Mouse (Mus musculus) MEL (cell line): Measurements from ENCODE around the gene Ascc3. TPM values are rescaled to one million over a fixed set of nuclear protein-coding genes. Genes with fewer than 3 reads are reported as not detected.

ENCODE experiments used
- DNase-seq: peaks from one replicate; pipeline ENCODE4 v3.0.0; 2011; ENCODE audit warnings: low read depth, low spot score
- H3K27ac ChIP-seq: 2 replicates; pipeline ENCODE4 v1.5.1; 2012; ENCODE audit warnings: low read depth, mild to moderate bottlenecking, control low read depth, low read length, moderate library complexity; ENCODE audit not compliant: control insufficient read depth
- H3K27me3 ChIP-seq, 2 experiments: fragments of 150-350 bp in 1 of 2; sonication (generic) in 1 of 2; 2 replicates each; pipeline ENCODE4 v1.6.1; 2012; ENCODE audit warnings: low read length in 2 of 2, mild to moderate bottlenecking in 2 of 2, improper control_type of control experiment in 1 of 2, moderate library complexity in 1 of 2; ENCODE audit not compliant: insufficient read depth in 2 of 2, control insufficient read depth in 1 of 2
- H3K36me3 ChIP-seq, 2 experiments: 2 replicates each; pipeline ENCODE4 v1.6.1; 2012 to 2014; ENCODE audit warnings: low read length in 2 of 2, improper control_type of control experiment in 1 of 2, inconsistent platforms in 1 of 2, mild to moderate bottlenecking in 1 of 2; ENCODE audit not compliant: insufficient read depth in 2 of 2, control insufficient read depth in 1 of 2
- H3K4me1 ChIP-seq, 2 experiments: fragments of 150-350 bp in 1 of 2; sonication (generic) in 1 of 2; 2 replicates each; pipeline ENCODE4 v1.6.1; 2012; ENCODE audit warnings: low read length in 2 of 2, improper control_type of control experiment in 1 of 2, mild to moderate bottlenecking in 1 of 2; ENCODE audit not compliant: insufficient read depth in 2 of 2, control insufficient read depth in 1 of 2
- H3K4me3 ChIP-seq, 2 experiments: fragments of 150-350 bp in 1 of 2; sonication (generic) in 1 of 2; 2 replicates each; pipeline ENCODE4 v1.5.1; 2012; ENCODE audit warnings: low read depth in 2 of 2, low read length in 2 of 2, mild to moderate bottlenecking in 2 of 2, moderate library complexity in 2 of 2, control low read depth in 1 of 2, improper control_type of control experiment in 1 of 2; ENCODE audit not compliant: control insufficient read depth in 1 of 2, insufficient read depth in 1 of 2
- H3K79me2 ChIP-seq: 2 replicates; pipeline ENCODE4 v1.6.1; 2012; ENCODE audit warnings: mild to moderate bottlenecking, low read length, moderate library complexity; ENCODE audit not compliant: control insufficient read depth, poor library complexity, insufficient read depth
- H3K9ac ChIP-seq: 2 replicates; pipeline ENCODE4 v1.6.1; 2012; ENCODE audit warnings: low read depth, mild to moderate bottlenecking, control low read depth, low read length, moderate library complexity; ENCODE audit not compliant: control insufficient read depth, poor library complexity, severe bottlenecking
- H3K9me3 ChIP-seq: fragments of 150-350 bp; sonication (generic); replicated peaks from 2 replicates; pipeline ENCODE4 v1.6.1; 2012; ENCODE audit warnings: mild to moderate bottlenecking, low read length, improper control_type of control experiment, moderate library complexity; ENCODE audit not compliant: insufficient read depth
- CTCF ChIP-seq, 3 experiments: IDR thresholded peaks in 2 of 3; conservative IDR thresholded peaks in 1 of 3; 2 replicates each; pipeline ENCODE4 v1.5.1; 2011 to 2012; ENCODE audit warnings: low read length in 3 of 3, low read depth in 2 of 3, mild to moderate bottlenecking in 2 of 3, improper control_type of control experiment in 1 of 3, inconsistent platforms in 1 of 3, mixed read lengths in 1 of 3, moderate library complexity in 1 of 3; ENCODE audit not compliant: control insufficient read depth in 1 of 3, insufficient read depth in 1 of 3, poor library complexity in 1 of 3, severe bottlenecking in 1 of 3
- ELF1 ChIP-seq: IDR thresholded peaks from 2 replicates; pipeline ENCODE4 v1.6.1; 2014; ENCODE audit warnings: low read depth, mild to moderate bottlenecking, inconsistent platforms, low read length, improper control_type of control experiment, moderate library complexity
- EP300 ChIP-seq, 2 experiments: IDR thresholded peaks; 2 replicates each; pipeline ENCODE4 v1.6.1; 2011; ENCODE audit warnings: improper control_type of control experiment in 2 of 2, low read length in 2 of 2, low read depth in 1 of 2, mild to moderate bottlenecking in 1 of 2
- ETS1 ChIP-seq: IDR thresholded peaks from 2 replicates; pipeline ENCODE4 v1.6.1; 2012; ENCODE audit warnings: low read depth, mild to moderate bottlenecking, inconsistent platforms, low read length, improper control_type of control experiment, moderate library complexity
- GATA1 ChIP-seq: IDR thresholded peaks from 2 replicates; pipeline ENCODE4 v1.6.1; 2011; ENCODE audit warnings: low read depth, low read length, improper control_type of control experiment
- HCFC1 ChIP-seq: IDR thresholded peaks from 2 replicates; pipeline ENCODE4 v1.6.1; 2012; ENCODE audit warnings: low read depth, mild to moderate bottlenecking, inconsistent platforms, low read length, improper control_type of control experiment, moderate library complexity
- KAT2A ChIP-seq: conservative IDR thresholded peaks from 2 replicates; pipeline ENCODE4 v1.6.1; 2012; ENCODE audit warnings: low read depth, low read length, improper control_type of control experiment, inconsistent platforms
- MAFK ChIP-seq: IDR thresholded peaks from 2 replicates; pipeline ENCODE4 v1.6.1; 2011; ENCODE audit warnings: low read depth, mild to moderate bottlenecking, low read length, improper control_type of control experiment, borderline replicate concordance
- MAX ChIP-seq: IDR thresholded peaks from 2 replicates; pipeline ENCODE4 v1.6.1; 2011; ENCODE audit warnings: low read length, improper control_type of control experiment
- MEF2A ChIP-seq: IDR thresholded peaks from 2 replicates; pipeline ENCODE4 v1.6.1; 2014; ENCODE audit warnings: low read depth, mild to moderate bottlenecking, inconsistent platforms, low read length, improper control_type of control experiment; ENCODE audit not compliant: poor library complexity, insufficient replicate concordance, severe bottlenecking; ENCODE audit errors: extremely low read depth
- MXI1 ChIP-seq: IDR thresholded peaks from 2 replicates; pipeline ENCODE4 v1.6.1; 2011; ENCODE audit warnings: mild to moderate bottlenecking, low read depth, low read length, improper control_type of control experiment
- MYB ChIP-seq: IDR thresholded peaks from 2 replicates; pipeline ENCODE4 v1.6.1; 2011; ENCODE audit warnings: mild to moderate bottlenecking, low read depth, low read length, improper control_type of control experiment
- MYC ChIP-seq: IDR thresholded peaks from 2 replicates; pipeline ENCODE4 v1.6.1; 2011; ENCODE audit warnings: low read depth, mild to moderate bottlenecking, low read length, improper control_type of control experiment, moderate library complexity
- NELFE ChIP-seq: IDR thresholded peaks from 2 replicates; pipeline ENCODE4 v1.6.1; 2011; ENCODE audit warnings: low read depth, low read length, improper control_type of control experiment
- POLR2A ChIP-seq, 2 experiments: IDR thresholded peaks; 2 replicates each; pipeline ENCODE4 v1.6.1; 2011 to 2012; ENCODE audit warnings: low read length in 2 of 2, mild to moderate bottlenecking in 2 of 2, control low read depth in 1 of 2, improper control_type of control experiment in 1 of 2, low read depth in 1 of 2, moderate library complexity in 1 of 2; ENCODE audit not compliant: control insufficient read depth in 1 of 2, insufficient read depth in 1 of 2, poor library complexity in 1 of 2
- POLR2AphosphoS5 ChIP-seq: IDR thresholded peaks from 2 replicates; pipeline ENCODE4 v1.6.1; 2012; ENCODE audit warnings: low read depth, borderline replicate concordance, mild to moderate bottlenecking, inconsistent platforms, low read length, moderate library complexity, mixed read lengths
- RAD21 ChIP-seq: IDR thresholded peaks from 2 replicates; pipeline ENCODE4 v1.6.1; 2011; ENCODE audit warnings: mild to moderate bottlenecking, low read depth, low read length, improper control_type of control experiment
- SIN3A ChIP-seq: IDR thresholded peaks from 2 replicates; pipeline ENCODE4 v1.6.1; 2012; ENCODE audit warnings: low read length, improper control_type of control experiment, inconsistent platforms
- SMC3 ChIP-seq: IDR thresholded peaks from 2 replicates; pipeline ENCODE4 v1.6.1; 2011; ENCODE audit warnings: low read depth, low read length, improper control_type of control experiment
- TAL1 ChIP-seq: IDR thresholded peaks from 2 replicates; pipeline ENCODE4 v1.6.1; 2012; ENCODE audit warnings: mild to moderate bottlenecking, inconsistent platforms, low read length, moderate library complexity, mixed read lengths
- TBP ChIP-seq: IDR thresholded peaks from 2 replicates; pipeline ENCODE4 v1.8.0; 2011; ENCODE audit warnings: low read depth, low read length, improper control_type of control experiment
- USF1 ChIP-seq: IDR thresholded peaks from 2 replicates; pipeline ENCODE4 v1.6.1; 2014; ENCODE audit warnings: low read depth, mild to moderate bottlenecking, inconsistent platforms, low read length, improper control_type of control experiment, moderate library complexity
- USF2 ChIP-seq, 2 experiments: IDR thresholded peaks; 2 replicates each; pipeline ENCODE4 v1.6.1; 2011 to 2012; ENCODE audit warnings: improper control_type of control experiment in 2 of 2, low read length in 2 of 2, borderline replicate concordance in 1 of 2, inconsistent platforms in 1 of 2, low read depth in 1 of 2, mild to moderate bottlenecking in 1 of 2; ENCODE audit not compliant: insufficient read depth in 1 of 2
- ZKSCAN1 ChIP-seq: IDR thresholded peaks from 2 replicates; pipeline ENCODE4 v1.6.1; 2012; ENCODE audit warnings: low read depth, mild to moderate bottlenecking, inconsistent platforms, low read length, improper control_type of control experiment, moderate library complexity
- ZMIZ1 ChIP-seq: IDR thresholded peaks from 2 replicates; pipeline ENCODE4 v1.6.1; 2012; ENCODE audit warnings: low read depth, mild to moderate bottlenecking, inconsistent platforms, low read length, improper control_type of control experiment, moderate library complexity
- ZNF384 ChIP-seq: IDR thresholded peaks from 2 replicates; pipeline ENCODE4 v1.6.1; 2012; ENCODE audit warnings: low read depth, mild to moderate bottlenecking, inconsistent platforms, low read length, improper control_type of control experiment
- polyA plus RNA-seq, 2 experiments: library from polyadenylated mRNA; stranded (reverse) in 1 of 2; unstranded in 1 of 2; fragments of >175 nt in 1 of 2; fragments of >200 nt in 1 of 2; gene quantifications; 2 replicates each; pipeline versions ENCODE4 v1.2.1 to v1.2.4; 2012; ENCODE audit warnings: low replicate concordance in 2 of 2, low read depth in 1 of 2; ENCODE audit not compliant: insufficient read length in 2 of 2, insufficient read depth in 1 of 2, missing spikeins in 1 of 2
- total RNA-seq: library from RNA; depleted of rRNA; stranded (reverse); fragments of 300-350 nt; gene quantifications from 2 replicates; pipeline ENCODE4 v1.2.3, GENCODE M21; 2012

Gene Ascc3
- total and polyA plus RNA-seq, 3 experiments: 22.6 to 131 (median 24.3) TPM

- no peak for TF ChIP-seq MEF2A
- TF ChIP-seq POLR2A (IDR thresholded peaks at IDR 0.05; ENCODE audit: control insufficient read depth in 1 of 2, insufficient read depth in 1 of 2, low read depth in 1 of 2, low read length in 2 of 2, poor library complexity in 1 of 2): no peak
- TF ChIP-seq GATA1: 0 out of 2 replicates have a peak, but pooled peaks have one; percentile 22
- no peak for TF ChIP-seq KAT2A
- TF ChIP-seq MYC: no peak
- TF ChIP-seq ZNF384: peak; percentile 97
- peak; percentile 55 for TF ChIP-seq MYB
- no peak for TF ChIP-seq MXI1
- 0 out of 2 replicates have a peak, but pooled peaks have one; percentile 28 for TF ChIP-seq ETS1
- no peak for TF ChIP-seq ELF1
- no peak for TF ChIP-seq SMC3
- no peak for TF ChIP-seq USF1
- no peak for TF ChIP-seq NELFE
- no peak for TF ChIP-seq USF2 (IDR thresholded peaks at IDR 0.05; ENCODE audit: borderline replicate concordance in 1 of 2, insufficient read depth in 1 of 2, low read depth in 1 of 2, low read length in 2 of 2)
- no peak for TF ChIP-seq MAFK
- peak; percentile 59; a peak in 3 of 4 replicates for TF ChIP-seq EP300 (IDR thresholded peaks at IDR 0.05; ENCODE audit: low read depth in 1 of 2, low read length in 2 of 2)
Observed at GRCm38 (mm10) chr10:50639607-50640006, 47.1 kb downstream of the Ascc3 start.

GRCm38 (mm10) chr10:50650612-50651011, 58.1 kb downstream of the Ascc3 start:
- TF ChIP-seq MAX: no peak
- no peak for TF ChIP-seq MEF2A
- TF ChIP-seq HCFC1: no peak
- no peak for TF ChIP-seq EP300 (IDR thresholded peaks at IDR 0.05; ENCODE audit: low read depth in 1 of 2, low read length in 2 of 2)
- no peak for TF ChIP-seq USF2 (IDR thresholded peaks at IDR 0.05; ENCODE audit: borderline replicate concordance in 1 of 2, insufficient read depth in 1 of 2, low read depth in 1 of 2, low read length in 2 of 2)
- TF ChIP-seq MAFK: no peak
- TF ChIP-seq CTCF (IDR thresholded peaks at IDR 0.05 in 2 of 3, conservative IDR thresholded peaks at IDR 0.05 in 1 of 3; ENCODE audit: control insufficient read depth in 1 of 3, insufficient read depth in 1 of 3, low read depth in 2 of 3, low read length in 3 of 3, poor library complexity in 1 of 3, severe bottlenecking in 1 of 3): no peak
- no peak for TF ChIP-seq KAT2A
- no peak for TF ChIP-seq SIN3A
- TF ChIP-seq POLR2AphosphoS5: no peak
- TF ChIP-seq ZMIZ1: no peak
- TF ChIP-seq TBP: no peak
- TF ChIP-seq MYB: no peak
- no peak for TF ChIP-seq RAD21
- TF ChIP-seq SMC3: no peak
- TF ChIP-seq TAL1: no peak
- no peak for TF ChIP-seq POLR2A (IDR thresholded peaks at IDR 0.05; ENCODE audit: control insufficient read depth in 1 of 2, insufficient read depth in 1 of 2, low read depth in 1 of 2, low read length in 2 of 2, poor library complexity in 1 of 2)
- no peak for TF ChIP-seq ZKSCAN1
- Histone ChIP-seq H3K27ac (no peak overlapping the region), H3K36me3 (peaks cover 0 to 24% of the 10 kb centered on the region in 2 experiments; a peak in 2 of 4 replicates), H3K9ac (no peak overlapping the region), H3K27me3 (no peaks in the 10 kb centered on the region), H3K9me3 (no peaks in the 10 kb centered on the region), H3K4me1 (no peaks in the 10 kb centered on the region), H3K4me3 (no peak overlapping the region), H3K79me2 (no peaks in the 10 kb centered on the region)
- no peak for DNase-seq

More at GRCm38 (mm10) chr10:50639607-50640006, 47.1 kb downstream of the Ascc3 start:
- H3K79me2 ChIP-seq: peaks cover 1% of the 10 kb centered on the region; the same call in 1 of the 2 replicates
- no peak overlapping the region for H3K4me3 ChIP-seq
- H3K36me3 ChIP-seq: peaks cover 11 to 21% of the 10 kb centered on the region in 2 experiments
- no peaks in the 10 kb centered on the region for H3K27me3 ChIP-seq
- H3K4me1 ChIP-seq: peaks cover 10 to 25% of the 10 kb centered on the region in 2 experiments
- H3K27ac ChIP-seq: 0 out of 2 replicates have a peak overlapping the region, but pooled peaks have one; percentile 22
- DNase-seq: peak; percentile 55
- H3K9ac ChIP-seq: no peak overlapping the region
- no peaks in the 10 kb centered on the region for H3K9me3 ChIP-seq
